Mouse (Mus musculus) kidney, adult 2 months (tissue): ENCODE data around the gene Epb41.

Experiments used
- CTCF ChIP-seq: fragments of 200-500 bp; conservative IDR thresholded peaks from 2 replicates; pipeline ENCODE4 v1.5.1; 2011; ENCODE audit warnings: low read depth, mild to moderate bottlenecking, control low read depth, low read length, moderate library complexity, mixed read lengths; ENCODE audit not compliant: insufficient read depth, insufficient read length
- POLR2A ChIP-seq: fragments of 200-500 bp; IDR thresholded peaks from one replicate; pipeline ENCODE4 v1.6.1; 2011; ENCODE audit warnings: low read depth, low read length, control low read depth

DNA sequence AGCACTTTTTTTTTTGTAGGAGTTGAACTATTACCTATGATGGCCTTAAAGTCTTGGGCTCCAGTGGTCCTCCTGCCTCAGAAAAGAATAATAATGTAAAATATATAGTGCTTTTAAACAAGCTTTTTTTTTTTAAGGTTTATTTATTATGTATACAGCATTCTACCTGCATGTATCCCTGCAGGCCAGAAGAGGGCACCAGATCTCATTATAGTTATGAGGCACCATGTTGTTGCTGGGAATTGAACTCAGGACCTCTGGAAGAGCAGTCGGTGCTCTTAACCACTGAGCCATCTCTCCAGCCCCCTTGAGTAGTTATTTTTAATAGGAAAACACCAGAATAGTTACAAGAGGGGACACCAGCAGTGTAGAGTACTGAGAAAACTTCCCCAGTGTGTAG, 41.9 kb downstream of the Epb41 start:
- TF ChIP-seq CTCF (no peak; the same call in 1 of the 2 replicates), POLR2A (no peak)
